Mouse (Mus musculus): ENCODE results near the gene Prep. TPM values are rescaled to one million over a fixed set of nuclear protein-coding genes. Genes with fewer than 3 reads are reported as not detected.

Prep gene
- polyA plus RNA-seq, 1 experiment from 2014 or later, result 36.2 TPM

DNA sequence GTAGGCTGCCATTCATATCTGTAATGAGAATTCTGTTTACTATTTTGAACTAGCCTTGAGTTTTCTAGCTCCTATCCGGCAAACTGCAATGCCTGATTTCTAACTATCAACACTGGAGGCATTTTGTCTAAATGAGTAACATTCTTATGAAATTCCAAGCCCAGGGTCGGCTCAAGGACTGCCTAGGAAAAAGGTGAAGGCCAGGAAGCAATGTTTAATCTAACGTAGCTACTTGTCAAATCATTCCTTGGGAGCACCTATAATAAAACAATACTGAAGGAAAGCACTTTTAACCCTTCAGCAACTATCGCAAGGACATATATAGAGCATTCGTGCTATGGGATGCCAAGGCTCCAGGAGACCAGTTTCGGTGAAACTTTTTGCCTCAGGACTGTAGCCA lies 8.6 kb upstream of the Prep start:
- Histone ChIP-seq H3K9ac (no peak overlapping the region), H3K9me3 (no peaks in the 10 kb centered on the region; the same call in 1 of the 2 replicates), H3K27me3 (no peaks in the 10 kb centered on the region), H3K4me1 (no peaks in the 10 kb centered on the region), H3K36me3 (no peaks in the 10 kb centered on the region), H3K27ac (no peak overlapping the region), H3K4me3 (no peak overlapping the region), H3K4me2 (no peak overlapping the region)
- no peak for ATAC-seq (ENCODE audit: borderline replicate concordance, extremely low read depth, low FRiP score, low TSS enrichment)
- WGBS, result 70% methylated on average over 6 of the region's 6 CpGs

DNA sequence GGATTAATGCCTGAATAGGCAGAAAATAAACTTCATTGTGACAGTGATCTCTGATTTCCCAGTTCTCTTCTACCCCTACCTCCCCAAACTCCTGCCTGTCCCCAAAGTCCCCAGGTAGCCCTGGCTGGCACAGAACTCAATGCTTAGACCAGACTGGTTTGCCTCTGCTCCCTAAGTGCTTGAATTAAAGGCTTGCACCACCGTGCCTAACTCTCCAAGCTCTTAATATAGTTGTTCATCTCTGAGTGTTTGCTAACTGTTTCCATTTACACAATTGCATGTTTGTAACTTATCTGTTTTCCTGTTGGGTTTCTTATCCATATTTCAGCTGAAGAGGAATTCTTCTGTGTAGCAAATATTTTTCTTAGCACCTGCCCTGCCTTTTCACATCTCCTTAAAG lies 6.2 kb upstream of the Prep start:
- H3K4me1 ChIP-seq, result no peaks in the 10 kb centered on the region; the same call in 1 of the 2 replicates
- 53% methylated on average over 1 of the region's 1 CpGs for WGBS
- no peak overlapping the region for H3K27ac ChIP-seq
- no peak overlapping the region for H3K4me3 ChIP-seq
- H3K27me3 ChIP-seq, result no peaks in the 10 kb centered on the region
- no peaks in the 10 kb centered on the region for H3K36me3 ChIP-seq
- H3K9ac ChIP-seq, result no peak overlapping the region
- ATAC-seq (ENCODE audit: borderline replicate concordance, extremely low read depth, low FRiP score, low TSS enrichment), result no peak
- no peaks in the 10 kb centered on the region; the same call in 1 of the 2 replicates for H3K9me3 ChIP-seq
- H3K4me2 ChIP-seq, result no peak overlapping the region

DNA sequence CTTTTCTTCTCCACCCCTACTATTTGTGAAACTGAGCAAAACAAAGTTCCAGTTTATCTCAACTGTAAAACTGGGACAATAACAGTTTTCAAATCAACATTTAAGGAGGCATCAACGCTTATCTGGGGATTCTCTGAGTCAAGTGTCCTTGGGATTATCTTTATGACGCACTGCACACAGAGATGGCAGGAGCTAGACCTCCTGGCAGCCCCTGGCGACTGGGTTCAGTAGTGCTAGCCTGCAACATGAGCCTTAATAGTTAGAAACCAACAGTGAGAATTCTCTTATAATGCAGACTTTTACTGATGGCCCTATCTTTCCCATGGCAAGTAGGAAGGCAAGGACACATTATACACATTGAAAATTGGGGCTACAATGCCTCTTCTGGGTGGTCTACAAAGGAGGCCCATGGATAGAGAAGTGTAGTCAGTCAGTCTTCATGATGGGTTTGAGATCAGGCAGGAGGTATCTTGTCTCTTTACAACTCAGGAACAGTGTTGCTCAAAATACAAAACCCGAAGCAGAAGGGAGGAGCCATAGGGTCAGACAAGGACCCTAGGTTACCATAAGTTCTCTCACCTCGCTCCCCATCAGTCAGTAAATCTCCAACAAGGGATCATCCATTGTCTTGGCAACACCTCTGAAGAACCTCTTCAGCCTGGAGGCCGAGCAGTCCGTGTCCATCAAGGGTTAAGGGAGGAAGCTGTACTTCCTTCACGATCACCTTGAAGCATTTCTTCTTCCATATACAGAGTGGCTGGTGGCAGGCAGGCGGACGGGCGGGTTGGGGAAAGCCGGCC lies 672 bp upstream of the Prep start:
- Histone ChIP-seq H3K4me2 (peak overlapping the region; percentile 68), H3K9me3 (no peaks in the 10 kb centered on the region), H3K4me1 (peaks cover 35% of the 10 kb centered on the region), H3K4me3 (peak overlapping the region; percentile 80), H3K9ac (peak overlapping the region; percentile 57), H3K27me3 (no peaks in the 10 kb centered on the region), H3K27ac (peak overlapping the region; percentile 65), H3K36me3 (no peaks in the 10 kb centered on the region)
- WGBS, result 12% methylated on average over 9 of the region's 12 CpGs
- no peak for ATAC-seq (ENCODE audit: borderline replicate concordance, extremely low read depth, low FRiP score, low TSS enrichment)

GRCm38 (mm10) chr10:45067436-45067925 lies 478 bp downstream of the Prep start:
- peaks cover 4% of the 10 kb centered on the region; the same call in 1 of the 2 replicates for H3K36me3 ChIP-seq
- peak overlapping the region; percentile 72 for H3K9ac ChIP-seq
- no peaks in the 10 kb centered on the region for H3K27me3 ChIP-seq
- WGBS, result under 1% methylated on average over 28 of the region's 28 CpGs
- ATAC-seq (ENCODE audit: borderline replicate concordance, extremely low read depth, low FRiP score, low TSS enrichment), result peak; percentile 66
- H3K4me1 ChIP-seq, result peaks cover 35% of the 10 kb centered on the region
- H3K9me3 ChIP-seq, result no peaks in the 10 kb centered on the region
- peak overlapping the region; percentile 80 for H3K4me3 ChIP-seq
- peak overlapping the region; percentile 87 for H3K27ac ChIP-seq
- H3K4me2 ChIP-seq, result peak overlapping the region; percentile 68

GRCm38 (mm10) chr10:45069557-45069956 lies 2.6 kb downstream of the Prep start:
- H3K9ac ChIP-seq, result no peak overlapping the region
- 58% methylated on average over 6 of the region's 6 CpGs for WGBS
- H3K27ac ChIP-seq, result no peak overlapping the region

GRCm38 (mm10) chr10:45070362-45070761 lies 3.4 kb downstream of the Prep start:
- no peak for ATAC-seq (ENCODE audit: borderline replicate concordance, extremely low read depth, low FRiP score, low TSS enrichment)
- Histone ChIP-seq H3K9me3 (no peaks in the 10 kb centered on the region), H3K9ac (no peak overlapping the region), H3K4me3 (no peak overlapping the region), H3K27ac (no peak overlapping the region), H3K4me2 (no peak overlapping the region), H3K36me3 (peaks cover 20% of the 10 kb centered on the region), H3K27me3 (no peaks in the 10 kb centered on the region), H3K4me1 (peaks cover 38% of the 10 kb centered on the region)
- WGBS, result 56% methylated on average over 5 of the region's 5 CpGs

More at GRCm38 (mm10) chr10:45069557-45069956, 2.6 kb downstream of the Prep start:
- no peaks in the 10 kb centered on the region for H3K27me3 ChIP-seq
- no peak for ATAC-seq (ENCODE audit: borderline replicate concordance, extremely low read depth, low FRiP score, low TSS enrichment)
- peaks cover 35% of the 10 kb centered on the region for H3K4me1 ChIP-seq
- H3K9me3 ChIP-seq, result no peaks in the 10 kb centered on the region
- no peak overlapping the region for H3K4me2 ChIP-seq
- no peak overlapping the region for H3K4me3 ChIP-seq
- H3K36me3 ChIP-seq, result peaks cover 20% of the 10 kb centered on the region

DNA sequence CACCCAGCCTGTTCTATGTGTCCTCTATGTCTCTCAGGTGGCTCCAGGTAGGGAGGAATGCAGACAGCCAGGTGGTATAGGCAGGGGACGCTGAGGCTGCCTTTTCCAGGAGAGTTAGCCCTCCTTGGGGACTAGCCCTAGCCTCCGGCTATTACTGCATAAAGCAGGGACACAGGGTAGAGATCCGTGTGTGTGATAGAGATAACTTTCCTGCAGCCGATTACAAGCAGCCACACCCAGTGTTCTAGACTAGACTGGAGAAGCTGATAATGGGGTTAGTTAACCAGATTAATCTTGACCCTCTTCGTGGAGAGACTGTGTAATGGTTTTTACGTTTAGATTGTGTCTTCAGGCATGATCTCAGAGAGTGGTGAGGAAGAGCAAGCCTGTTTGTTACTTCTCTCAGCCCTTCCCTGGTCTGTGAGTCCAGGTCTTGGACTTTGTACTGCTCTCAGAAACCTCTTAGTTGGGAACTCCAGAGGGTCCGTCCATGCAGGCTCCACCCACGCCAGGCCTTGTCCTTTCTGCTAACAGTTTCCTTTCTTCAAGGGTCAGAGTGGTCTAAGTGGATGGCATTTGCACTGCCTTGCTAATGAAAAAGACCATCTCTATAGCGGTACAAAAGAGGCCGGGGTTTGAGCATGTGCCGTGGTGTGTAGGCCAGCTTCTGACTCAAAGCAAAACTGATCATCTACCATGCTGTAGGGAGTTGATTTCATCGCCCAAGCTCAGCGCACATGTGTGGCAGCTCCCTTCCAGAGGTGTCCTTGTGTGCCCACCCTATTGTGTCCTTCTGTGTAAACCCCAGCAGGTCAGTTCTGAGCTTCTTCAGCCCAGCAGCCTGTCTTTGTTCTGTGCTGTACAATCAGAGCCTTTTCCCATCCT lies 4.2 kb downstream of the Prep start:
- no peak overlapping the region for H3K4me2 ChIP-seq
- ATAC-seq (ENCODE audit: borderline replicate concordance, extremely low read depth, low FRiP score, low TSS enrichment), result no peak
- H3K27me3 ChIP-seq, result no peaks in the 10 kb centered on the region
- 73% methylated on average over 13 of the region's 13 CpGs for WGBS
- H3K4me1 ChIP-seq, result peaks cover 42% of the 10 kb centered on the region
- no peak overlapping the region for H3K4me3 ChIP-seq
- H3K27ac ChIP-seq, result no peak overlapping the region
- H3K9me3 ChIP-seq, result no peaks in the 10 kb centered on the region
- H3K9ac ChIP-seq, result no peak overlapping the region
- H3K36me3 ChIP-seq, result peaks cover 20% of the 10 kb centered on the region

DNA sequence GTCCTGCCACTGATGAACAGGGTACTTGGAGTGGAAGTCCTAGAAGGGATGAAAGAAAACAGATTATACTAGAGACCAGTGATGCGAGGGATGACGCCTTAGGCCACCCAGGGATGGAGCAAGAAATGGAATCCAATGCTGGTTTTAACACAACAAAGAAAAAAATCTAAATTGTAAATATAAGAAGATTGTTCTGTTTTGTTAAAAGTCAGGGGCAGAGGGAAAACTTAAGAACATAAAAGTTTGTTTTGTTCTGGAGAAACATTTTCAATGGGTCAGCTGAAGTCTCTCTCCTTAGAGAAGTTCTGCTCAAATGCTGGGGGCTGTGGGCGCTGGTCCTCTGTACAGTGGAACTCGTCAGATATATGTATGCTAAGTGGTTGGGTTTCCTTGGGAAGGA lies 5.3 kb downstream of the Prep start:
- ATAC-seq (ENCODE audit: borderline replicate concordance, extremely low read depth, low FRiP score, low TSS enrichment), result no peak
- Histone ChIP-seq H3K36me3 (peaks cover 20% of the 10 kb centered on the region), H3K9ac (no peak overlapping the region), H3K9me3 (no peaks in the 10 kb centered on the region), H3K4me2 (no peak overlapping the region), H3K27ac (no peak overlapping the region), H3K27me3 (no peaks in the 10 kb centered on the region), H3K4me3 (no peak overlapping the region), H3K4me1 (peaks cover 48% of the 10 kb centered on the region)
- 89% methylated on average over 4 of the region's 4 CpGs for WGBS

GRCm38 (mm10) chr10:45074543-45074942 lies 7.5 kb downstream of the Prep start:
- no peaks in the 10 kb centered on the region for H3K27me3 ChIP-seq
- H3K9ac ChIP-seq, result no peak overlapping the region
- H3K4me1 ChIP-seq, result peaks cover 51% of the 10 kb centered on the region
- no peak overlapping the region for H3K4me3 ChIP-seq
- no peak overlapping the region for H3K4me2 ChIP-seq
- H3K9me3 ChIP-seq, result no peaks in the 10 kb centered on the region
- 83% methylated on average over 6 of the region's 6 CpGs for WGBS
- no peak for ATAC-seq (ENCODE audit: borderline replicate concordance, extremely low read depth, low FRiP score, low TSS enrichment)
- no peak overlapping the region for H3K27ac ChIP-seq
- peaks cover 20% of the 10 kb centered on the region for H3K36me3 ChIP-seq

DNA sequence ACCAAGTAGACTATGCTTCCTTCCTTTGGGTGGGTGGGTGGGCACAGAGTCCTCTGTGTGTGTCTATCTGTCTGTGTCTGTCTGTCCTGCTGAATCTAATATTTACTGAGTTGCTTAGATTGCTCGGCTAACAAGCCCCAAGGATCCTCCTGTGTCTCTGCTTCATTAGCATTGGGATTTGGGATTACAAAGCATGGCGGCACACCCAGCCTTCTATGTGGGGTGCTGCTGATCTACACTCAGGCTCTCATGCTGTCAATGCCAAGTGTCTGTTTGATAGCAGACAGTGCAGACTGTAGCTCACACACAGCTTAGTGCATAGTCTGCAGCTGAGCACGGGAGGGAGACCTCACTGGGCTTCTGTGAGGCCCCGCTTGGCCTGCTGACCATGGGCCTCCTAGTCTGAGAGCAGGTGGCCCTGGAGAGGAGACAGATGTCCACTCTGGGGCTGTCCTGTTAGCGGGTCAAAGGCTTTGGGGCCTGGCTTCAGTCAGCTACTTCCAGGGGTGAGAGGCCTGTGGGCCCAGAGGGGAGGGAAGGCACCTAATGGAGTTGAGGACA lies 8.6 kb downstream of the Prep start:
- ATAC-seq (ENCODE audit: borderline replicate concordance, extremely low read depth, low FRiP score, low TSS enrichment), result no peak
- no peak overlapping the region for H3K27ac ChIP-seq
- no peaks in the 10 kb centered on the region for H3K9me3 ChIP-seq
- H3K4me2 ChIP-seq, result no peak overlapping the region
- no peaks in the 10 kb centered on the region for H3K27me3 ChIP-seq
- WGBS, result 56% methylated on average over 5 of the region's 5 CpGs
- H3K36me3 ChIP-seq, result peaks cover 20% of the 10 kb centered on the region
- H3K4me1 ChIP-seq, result peaks cover 45% of the 10 kb centered on the region
- H3K9ac ChIP-seq, result no peak overlapping the region
- no peak overlapping the region for H3K4me3 ChIP-seq

DNA sequence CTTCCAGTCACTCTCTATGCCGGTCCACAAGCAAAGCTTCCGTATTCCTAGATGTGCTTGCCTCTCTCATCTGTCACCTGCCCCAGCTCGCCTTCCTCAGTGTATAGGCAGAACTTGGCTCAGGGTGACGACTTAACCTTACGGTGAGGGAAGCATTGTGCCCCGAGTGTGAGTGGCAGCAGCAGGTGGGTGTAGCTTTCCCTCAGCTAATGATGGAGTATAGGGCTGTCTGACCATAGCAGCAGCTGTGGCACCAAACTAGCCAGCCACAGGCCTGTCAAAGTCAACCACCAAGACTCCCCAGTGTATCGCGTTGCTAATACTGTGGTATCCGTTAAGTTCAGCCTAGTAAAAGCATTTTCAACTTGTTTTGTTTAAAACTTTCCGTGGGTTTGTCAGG lies 9.6 kb downstream of the Prep start:
- Histone ChIP-seq H3K27ac (0 out of 2 replicates have a peak overlapping the region, but pooled peaks have one; percentile 55), H3K4me2 (no peak overlapping the region), H3K36me3 (peaks cover 20% of the 10 kb centered on the region), H3K4me3 (no peak overlapping the region), H3K9me3 (no peaks in the 10 kb centered on the region), H3K27me3 (no peaks in the 10 kb centered on the region), H3K9ac (no peak overlapping the region), H3K4me1 (peaks cover 49% of the 10 kb centered on the region)
- no peak for ATAC-seq (ENCODE audit: borderline replicate concordance, extremely low read depth, low FRiP score, low TSS enrichment)
- WGBS, result 59% methylated on average over 10 of the region's 10 CpGs

All from lung, embryonic 15.5 days (tissue).